Mouse (Mus musculus) forebrain, embryonic 10.5 days (tissue): ENCODE data around the gene Npcd. TPM values are rescaled to one million over a fixed set of nuclear protein-coding genes. Genes with fewer than 3 reads are reported as not detected.

ENCODE experiments used
- DNase-seq: peaks from one replicate; pipeline ENCODE4 v3.0.0-alpha.2; 2017; ENCODE audit warnings: low spot score; ENCODE audit errors: extremely low spot score
- H3K27ac ChIP-seq: fragments of 300-500 bp; sonication (generic); 2 replicates; pipeline ENCODE4 v1.5.1; 2016; ENCODE audit warnings: mild to moderate bottlenecking
- H3K27me3 ChIP-seq: fragments of 300-500 bp; sonication (generic); 2 replicates; pipeline ENCODE4 v1.6.1; 2016; ENCODE audit warnings: mild to moderate bottlenecking; ENCODE audit not compliant: poor library complexity, severe bottlenecking
- H3K36me3 ChIP-seq: fragments of 300-500 bp; sonication (generic); replicated peaks from 2 replicates; pipeline ENCODE4 v1.6.1; 2016; ENCODE audit warnings: mild to moderate bottlenecking, moderate library complexity
- H3K4me1 ChIP-seq: fragments of 300-500 bp; sonication (generic); 2 replicates; pipeline ENCODE4 v1.6.1; 2016
- H3K4me3 ChIP-seq: fragments of 300-500 bp; sonication (generic); 2 replicates; pipeline ENCODE4 v1.5.1; 2016; ENCODE audit warnings: mild to moderate bottlenecking, moderate library complexity
- H3K9me3 ChIP-seq: fragments of 300-500 bp; sonication (generic); 2 replicates; pipeline ENCODE4 v1.6.1; 2016; ENCODE audit warnings: mild to moderate bottlenecking, moderate library complexity
- WGBS: fragments of 180-500 bp; shearing (Covaris S2); methylation state at CpG from one replicate; pipeline ENCODE4 v1.1.7; 2016; 5-methylcytosine and 5-hydroxymethylcytosine counted together
- polyA plus RNA-seq: library from polyadenylated mRNA; unstranded; fragments of >200 nt; fragmentation: Nextera tagmentation; extraction: Ambion mirVana; gene quantifications from 2 replicates; pipeline ENCODE4 v1.2.1, GENCODE M21; 2016

Gene Npcd
- polyA plus RNA-seq, 1 experiment from 2014 or later = not detected

- Histone ChIP-seq H3K36me3 (no peaks in the 10 kb centered on the region), H3K27ac (no peak overlapping the region), H3K4me3 (no peak overlapping the region), H3K9me3 (no peaks in the 10 kb centered on the region), H3K4me1 (peaks cover 21% of the 10 kb centered on the region), H3K27me3 (peaks cover 32% of the 10 kb centered on the region)
- no peak for DNase-seq
- 97% methylated on average over 9 of the region's 9 CpGs for WGBS
Measured at GRCm38 (mm10) chr15:79793076-79793475, 41.0 kb downstream of the Npcd start.

DNA sequence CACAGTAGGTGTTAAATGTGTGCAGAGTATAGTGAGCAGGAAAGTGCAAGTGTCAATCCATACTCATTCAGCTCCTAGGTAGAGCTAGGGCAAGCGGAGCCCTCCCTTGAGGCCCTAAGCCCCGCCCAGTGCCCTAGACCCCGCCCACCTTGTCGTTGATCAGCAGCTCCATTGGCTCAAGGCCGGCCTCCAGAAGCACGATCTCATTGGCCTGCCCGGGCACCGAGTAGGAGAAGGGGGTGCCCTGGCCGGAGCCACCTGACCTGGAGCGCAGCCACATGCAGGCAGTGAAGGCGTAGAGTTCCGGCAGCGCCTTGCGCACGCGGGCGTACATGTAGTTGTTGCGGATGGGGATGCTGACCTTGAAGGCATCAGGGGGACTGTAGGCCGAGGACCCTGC is 41.6 kb downstream of the Npcd start:
- Histone ChIP-seq H3K27ac (no peak overlapping the region), H3K9me3 (no peaks in the 10 kb centered on the region), H3K4me3 (peak overlapping the region; percentile 36), H3K36me3 (no peaks in the 10 kb centered on the region), H3K27me3 (peaks cover 32% of the 10 kb centered on the region), H3K4me1 (peaks cover 27% of the 10 kb centered on the region)
- peak; percentile 52 for DNase-seq
- WGBS = 20% methylated on average over 19 of the region's 19 CpGs

DNA sequence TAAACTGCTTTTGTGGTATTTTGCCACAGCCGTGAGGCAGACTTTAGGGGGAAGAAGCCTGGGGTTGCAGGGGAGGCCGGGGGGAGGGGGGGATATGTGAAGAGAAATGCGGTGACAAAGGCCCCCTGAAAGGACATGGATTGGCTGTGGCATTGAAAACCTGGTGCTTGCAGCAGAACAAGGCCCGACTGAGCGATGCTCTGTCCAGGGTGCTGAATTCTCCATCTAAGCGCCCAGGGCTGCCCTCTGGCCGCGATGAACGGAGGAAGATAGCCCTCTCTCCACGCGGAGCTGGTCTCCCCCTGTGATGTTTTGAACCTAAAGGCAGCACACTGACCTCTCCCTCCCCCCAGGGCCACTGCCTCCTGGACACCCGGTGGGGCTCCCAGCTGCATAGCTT is 42.5 kb downstream of the Npcd start:
- peaks cover 32% of the 10 kb centered on the region for H3K27me3 ChIP-seq

DNA sequence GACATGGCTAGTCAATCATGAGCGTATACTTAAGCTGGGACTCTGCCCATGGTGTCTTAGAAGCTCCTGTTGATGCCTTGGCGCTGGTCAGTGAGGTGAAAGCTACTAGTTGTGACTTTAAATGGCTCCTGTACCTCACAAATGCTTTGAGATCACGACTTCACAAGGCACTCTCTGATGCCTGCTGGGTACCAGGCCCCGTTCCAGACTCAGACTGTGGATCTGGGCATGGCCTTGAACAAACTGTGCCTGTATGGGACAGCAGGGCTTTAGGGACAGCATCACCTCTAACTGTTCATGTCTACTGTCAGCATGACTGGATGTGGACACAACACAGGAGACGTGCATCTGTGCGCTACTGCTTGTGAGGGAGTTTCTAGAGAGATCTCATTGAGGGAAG is 43.1 kb downstream of the Npcd start:
- 85% methylated on average over 6 of the region's 6 CpGs for WGBS
- no peak for DNase-seq
- peaks cover 32% of the 10 kb centered on the region for H3K27me3 ChIP-seq
- no peaks in the 10 kb centered on the region for H3K36me3 ChIP-seq
- H3K4me3 ChIP-seq = no peak overlapping the region
- no peak overlapping the region for H3K27ac ChIP-seq
- H3K9me3 ChIP-seq = no peaks in the 10 kb centered on the region
- H3K4me1 ChIP-seq = peaks cover 33% of the 10 kb centered on the region

More for the DNA sequence above, 42.5 kb downstream of the Npcd start:
- Histone ChIP-seq H3K36me3 (no peaks in the 10 kb centered on the region), H3K9me3 (no peaks in the 10 kb centered on the region), H3K4me3 (no peak overlapping the region), H3K27ac (no peak overlapping the region), H3K4me1 (peaks cover 33% of the 10 kb centered on the region)
- 5% methylated on average over 12 of the region's 12 CpGs for WGBS
- DNase-seq = peak; percentile 70

DNA sequence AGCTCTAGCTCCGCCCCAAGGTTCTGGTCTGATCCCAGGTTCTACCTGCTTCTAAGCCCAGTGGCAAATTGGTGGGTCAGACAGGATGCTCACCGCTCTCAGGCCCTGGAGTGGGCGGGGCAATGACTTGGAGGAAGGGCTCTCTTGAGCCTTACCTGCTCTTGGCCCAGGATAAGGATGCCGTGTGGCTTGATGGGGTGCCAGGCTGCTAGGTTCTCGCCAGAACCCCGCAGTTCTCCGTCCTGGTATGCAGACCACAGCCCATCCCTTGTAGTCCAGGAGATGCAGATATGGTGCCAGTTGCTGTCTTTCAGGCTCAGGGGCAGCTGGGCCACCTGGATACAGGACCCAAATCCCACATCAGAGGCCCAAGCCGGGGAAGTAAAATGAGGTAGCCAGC is 43.9 kb downstream of the Npcd start:
- Histone ChIP-seq H3K4me1 (peaks cover 33% of the 10 kb centered on the region), H3K27ac (no peak overlapping the region), H3K4me3 (no peak overlapping the region), H3K27me3 (peaks cover 28% of the 10 kb centered on the region), H3K9me3 (no peaks in the 10 kb centered on the region), H3K36me3 (no peaks in the 10 kb centered on the region)
- no peak for DNase-seq
- 52% methylated on average over 8 of the region's 8 CpGs for WGBS

DNA sequence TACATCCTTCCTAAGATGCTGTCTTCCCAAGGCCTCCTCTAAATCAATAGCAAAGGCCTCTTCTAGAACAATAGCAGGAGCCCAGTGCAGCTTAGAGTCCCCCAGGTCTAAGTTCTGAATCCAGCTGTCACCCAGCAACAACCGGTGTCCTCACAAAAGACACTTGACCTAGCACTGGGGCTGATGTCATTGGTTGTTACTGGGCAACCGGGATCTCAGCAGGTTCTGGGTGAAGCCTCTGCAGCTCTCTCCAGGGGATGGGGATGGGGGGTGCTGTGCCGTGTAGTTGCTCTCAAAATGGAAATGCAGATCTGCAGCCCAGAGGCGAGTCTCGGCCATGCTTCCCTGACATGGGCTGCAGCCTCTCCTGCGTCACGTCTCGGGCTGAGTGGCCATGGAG is 46.2 kb downstream of the Npcd start:
- peaks cover 32% of the 10 kb centered on the region for H3K4me1 ChIP-seq

DNA sequence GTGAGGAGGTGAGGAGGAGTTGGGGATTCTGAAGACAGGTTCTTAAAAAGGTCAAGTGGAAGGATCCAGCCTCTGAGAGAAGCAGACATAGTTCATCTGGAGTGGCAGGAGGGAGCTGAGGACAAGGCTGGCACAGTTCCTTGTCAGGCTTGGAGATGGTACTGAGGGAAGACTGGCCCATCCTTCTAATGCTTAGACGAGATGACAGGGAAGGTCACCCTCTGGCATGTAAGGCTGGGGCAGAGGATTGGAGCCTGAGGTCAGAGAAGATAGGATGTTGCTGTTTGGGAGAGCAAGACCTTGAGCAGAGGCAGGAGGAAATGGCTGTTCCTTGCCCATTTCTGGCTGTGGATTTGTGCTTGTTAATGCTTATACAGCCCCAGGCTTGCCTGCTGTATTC is 49.0 kb downstream of the Npcd start:
- no peak for DNase-seq
- no peak overlapping the region for H3K27ac ChIP-seq
- no peaks in the 10 kb centered on the region for H3K27me3 ChIP-seq
- no peaks in the 10 kb centered on the region for H3K36me3 ChIP-seq
- H3K4me3 ChIP-seq = no peak overlapping the region
- H3K9me3 ChIP-seq = no peaks in the 10 kb centered on the region
- peaks cover 18% of the 10 kb centered on the region for H3K4me1 ChIP-seq
- 76% methylated on average over 1 of the region's 1 CpGs for WGBS

More for the DNA sequence above, 46.2 kb downstream of the Npcd start:
- H3K36me3 ChIP-seq = no peaks in the 10 kb centered on the region
- no peaks in the 10 kb centered on the region for H3K9me3 ChIP-seq
- H3K27me3 ChIP-seq = peaks cover 15% of the 10 kb centered on the region
- H3K4me3 ChIP-seq = no peak overlapping the region
- DNase-seq = no peak
- whole genome bisulfite sequencing = 58% methylated on average over 8 of the region's 8 CpGs
- no peak overlapping the region for H3K27ac ChIP-seq

DNA sequence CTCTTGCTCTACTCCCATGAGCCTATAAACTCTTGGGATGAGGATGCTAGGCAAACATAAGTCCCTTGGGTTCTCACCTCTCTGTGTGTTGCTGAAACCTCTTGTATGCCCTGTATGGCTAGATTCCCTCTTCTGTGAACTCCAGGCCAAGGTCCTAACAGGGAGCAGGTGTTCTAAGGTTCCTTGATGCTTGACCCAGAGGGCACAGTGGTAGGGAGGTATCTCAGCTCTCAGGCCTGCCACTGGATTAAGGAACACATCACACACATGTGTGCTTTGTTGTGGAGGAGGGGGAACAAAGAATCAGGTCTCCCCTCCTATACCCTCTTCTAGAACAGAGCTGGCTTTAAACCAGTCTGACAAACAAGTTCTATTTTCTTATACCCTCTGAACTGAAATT is 56.3 kb downstream of the Npcd start, which contains the start of gene Dnal4:
Gene Dnal4, minus strand, starts transcription at position 101 of the 400 bp plus-strand sequence.
- Histone ChIP-seq H3K9me3 (no peaks in the 10 kb centered on the region), H3K36me3 (no peaks in the 10 kb centered on the region), H3K4me3 (no peak within 1 kb of the TSS), H3K27me3 (no peaks in the 10 kb centered on the region), H3K4me1 (peaks cover 26% of the 10 kb centered on the region), H3K27ac (no peak within 1 kb of the TSS)
- DNase-seq = no peak

- H3K36me3 ChIP-seq = no peaks in the 10 kb centered on the region
- 68% methylated on average over 7 of the region's 7 CpGs for WGBS
- H3K4me1 ChIP-seq = peaks cover 31% of the 10 kb centered on the region
- no peaks in the 10 kb centered on the region for H3K27me3 ChIP-seq
- H3K27ac ChIP-seq = no peak overlapping the region
- no peaks in the 10 kb centered on the region for H3K9me3 ChIP-seq
- no peak overlapping the region for H3K4me3 ChIP-seq
- DNase-seq = no peak
Measured at GRCm38 (mm10) chr15:79775662-79776061, 58.4 kb downstream of the Npcd start.

GRCm38 (mm10) chr15:79774117-79775027 is 59.7 kb downstream of the Npcd start:
- H3K9me3 ChIP-seq = no peaks in the 10 kb centered on the region
- peak overlapping the region; percentile 91 for H3K27ac ChIP-seq
- no peaks in the 10 kb centered on the region for H3K36me3 ChIP-seq
- WGBS = under 1% methylated on average over 50 of the region's 50 CpGs
- H3K4me3 ChIP-seq = peak overlapping the region; percentile 92
- H3K27me3 ChIP-seq = no peaks in the 10 kb centered on the region
- H3K4me1 ChIP-seq = peaks cover 42% of the 10 kb centered on the region
- peak; percentile 95 for DNase-seq

GRCm38 (mm10) chr15:79770629-79771240 is 63.3 kb downstream of the Npcd start:
- no peak for DNase-seq
- WGBS = 91% methylated on average over 21 of the region's 21 CpGs

GRCm38 (mm10) chr15:79768302-79768701 is 65.7 kb downstream of the Npcd start:
- H3K36me3 ChIP-seq = peaks cover 22% of the 10 kb centered on the region
- WGBS = 65% methylated on average over 6 of the region's 6 CpGs
- H3K9me3 ChIP-seq = no peaks in the 10 kb centered on the region
- H3K4me3 ChIP-seq = no peak overlapping the region
- peaks cover 30% of the 10 kb centered on the region for H3K4me1 ChIP-seq
- DNase-seq = no peak
- H3K27me3 ChIP-seq = no peaks in the 10 kb centered on the region
- no peak overlapping the region for H3K27ac ChIP-seq

More at GRCm38 (mm10) chr15:79770629-79771240, 63.3 kb downstream of the Npcd start:
- no peaks in the 10 kb centered on the region for H3K27me3 ChIP-seq
- peaks cover 50% of the 10 kb centered on the region for H3K4me1 ChIP-seq
- no peak overlapping the region for H3K4me3 ChIP-seq
- H3K27ac ChIP-seq = no peak overlapping the region
- no peaks in the 10 kb centered on the region for H3K9me3 ChIP-seq
- no peaks in the 10 kb centered on the region; the same call in 1 of the 2 replicates for H3K36me3 ChIP-seq
